Mouse (Mus musculus): ENCODE results near the gene Uxs1.
A peak's percentile ranks its signal among the peaks of the same experiment; 100 is the strongest.

The Uxs1 gene

DNA sequence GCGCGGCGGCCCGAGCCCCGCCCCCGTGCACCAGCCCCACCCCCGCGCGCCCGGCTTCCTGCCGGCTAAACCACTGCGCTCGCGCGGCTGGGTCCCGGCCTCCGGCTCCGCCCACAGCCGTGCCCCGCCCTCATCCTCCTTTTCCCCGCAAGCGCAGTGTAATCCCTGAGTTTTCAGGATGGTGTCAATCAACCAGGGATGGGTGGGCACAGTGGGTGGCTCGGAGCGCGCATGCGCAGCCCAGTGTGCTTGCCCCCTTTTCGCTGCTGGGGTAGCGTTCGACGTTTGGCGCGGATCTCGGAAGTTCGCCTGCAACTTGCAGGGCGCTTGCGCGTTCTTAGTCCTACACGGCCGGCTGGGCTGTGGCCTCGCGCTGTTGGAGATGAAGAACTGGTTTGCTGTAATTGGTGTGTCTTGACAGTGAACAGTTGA, at the start of gene Uxs1:
TSS of gene Uxs1 (minus strand) at position 38 of the 432 bp plus-strand sequence.
- peak; percentile 98 for DNase-seq

DNA sequence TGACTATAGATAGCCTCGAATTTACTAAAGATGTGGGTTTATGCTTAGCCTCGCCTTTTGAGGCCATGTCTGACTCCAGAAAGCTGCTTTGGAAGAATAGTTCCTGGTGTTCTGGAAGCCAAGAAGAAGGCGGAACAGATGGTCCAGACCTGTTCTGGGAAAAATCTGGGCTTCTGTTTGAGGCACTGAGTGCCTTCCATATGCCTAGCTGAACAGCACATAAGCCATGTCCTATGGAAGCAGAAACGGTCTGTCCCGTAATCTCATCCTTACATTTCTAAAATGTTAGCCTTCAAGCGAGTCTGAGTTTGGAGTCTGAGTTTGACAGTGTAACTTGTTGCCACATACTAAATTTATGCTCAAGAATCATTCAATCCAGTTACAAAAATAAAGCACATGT, 49.6 kb upstream of the Uxs1 start:
- no peak for DNase-seq

DNA sequence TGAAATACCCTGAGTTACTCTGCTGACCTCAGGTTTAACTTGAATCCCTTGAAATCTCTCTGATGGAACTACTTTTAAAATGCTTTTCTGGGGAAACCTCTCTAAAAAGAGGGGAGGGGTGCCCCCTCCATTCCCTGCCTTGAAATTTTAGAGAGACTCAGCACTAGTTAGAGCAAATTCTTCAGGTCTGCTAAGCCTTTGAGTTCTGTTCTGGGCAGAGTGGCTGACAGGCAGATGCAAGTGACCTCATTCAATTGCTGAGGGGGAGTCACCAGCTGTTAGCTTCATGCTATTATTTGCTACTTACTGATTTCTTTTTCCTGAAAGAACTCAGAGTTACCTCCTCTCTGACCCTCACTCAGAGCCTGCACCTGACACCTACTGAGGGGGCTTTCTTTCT, 43.5 kb upstream of the Uxs1 start:
- DNase-seq, result no peak

DNA sequence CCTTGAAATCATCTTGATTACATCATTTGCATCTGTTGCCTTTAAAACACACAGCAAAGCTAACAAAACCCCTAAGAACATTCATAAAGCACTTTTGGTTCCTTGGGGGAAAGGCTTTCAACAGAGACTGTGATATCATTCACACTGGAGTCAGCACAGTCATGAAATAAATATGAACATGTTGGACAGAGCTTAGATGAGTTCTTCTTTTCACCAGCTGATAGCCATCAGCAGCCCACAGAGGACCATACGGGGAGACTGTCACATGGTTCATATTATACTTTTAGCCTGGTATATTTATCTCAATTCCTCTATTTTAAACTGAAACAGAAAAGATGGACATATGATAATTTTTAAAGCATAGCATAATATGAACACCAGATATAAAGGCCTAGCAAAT, 40.9 kb upstream of the Uxs1 start:
- DNase-seq, result no peak

DNA sequence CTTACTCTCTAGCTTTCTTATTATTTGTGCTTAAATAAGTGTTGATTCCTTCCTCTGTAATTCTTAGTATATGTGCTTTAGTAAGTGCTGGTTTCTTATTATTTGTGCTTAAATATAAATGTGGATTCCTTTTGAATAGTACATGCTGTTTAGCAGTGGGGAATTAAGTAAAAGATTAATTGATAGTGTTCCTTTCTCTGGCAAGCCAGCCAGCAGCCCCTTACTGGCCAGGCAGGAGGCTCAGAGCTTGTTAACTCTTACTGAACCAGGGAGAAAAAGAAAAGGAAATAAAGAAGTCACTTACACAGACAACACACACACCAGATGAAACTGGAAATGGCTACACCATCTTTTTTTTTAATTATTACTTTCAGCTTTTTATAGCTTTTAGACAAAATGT, 37.2 kb upstream of the Uxs1 start:
- no peak for DNase-seq

DNA sequence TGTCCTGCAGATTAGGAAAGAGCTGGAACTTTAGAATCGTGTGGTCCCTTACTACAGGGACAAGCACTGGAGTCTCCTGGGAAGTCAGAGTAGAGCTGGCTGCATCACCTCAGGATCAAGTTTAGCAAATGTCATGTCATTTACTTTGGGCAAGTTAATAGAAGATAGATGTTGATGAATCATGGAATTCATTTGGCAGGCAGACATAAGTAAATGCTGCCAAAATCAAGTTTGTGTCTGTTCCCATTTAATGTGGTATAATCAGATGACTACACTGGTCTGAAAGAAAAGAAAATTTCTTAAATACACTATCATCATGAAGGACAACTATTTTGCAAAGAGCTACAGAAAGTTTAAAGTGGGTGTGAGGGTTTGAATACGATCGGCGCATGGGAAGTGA, 35.0 kb upstream of the Uxs1 start:
- DNase-seq, result no peak

DNA sequence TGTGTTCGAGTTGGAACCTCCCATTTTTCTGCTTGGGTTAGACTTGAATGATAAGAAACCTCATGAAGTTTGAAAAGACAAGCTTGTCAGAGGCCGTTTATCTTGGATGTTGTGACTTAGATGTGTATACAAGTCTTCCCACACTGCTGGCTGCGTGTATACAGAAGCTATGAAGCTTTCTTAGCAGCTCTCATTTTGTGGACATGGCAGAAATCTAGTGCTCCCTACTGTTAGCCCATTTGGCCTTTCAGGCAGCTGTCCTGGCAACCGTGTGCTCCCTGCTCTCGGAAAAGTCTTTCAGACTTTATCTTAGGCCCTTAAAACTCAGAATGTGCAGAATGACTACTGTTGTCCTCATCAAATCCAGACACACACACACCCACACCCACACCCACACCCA, 31.4 kb upstream of the Uxs1 start:
- no peak for DNase-seq

DNA sequence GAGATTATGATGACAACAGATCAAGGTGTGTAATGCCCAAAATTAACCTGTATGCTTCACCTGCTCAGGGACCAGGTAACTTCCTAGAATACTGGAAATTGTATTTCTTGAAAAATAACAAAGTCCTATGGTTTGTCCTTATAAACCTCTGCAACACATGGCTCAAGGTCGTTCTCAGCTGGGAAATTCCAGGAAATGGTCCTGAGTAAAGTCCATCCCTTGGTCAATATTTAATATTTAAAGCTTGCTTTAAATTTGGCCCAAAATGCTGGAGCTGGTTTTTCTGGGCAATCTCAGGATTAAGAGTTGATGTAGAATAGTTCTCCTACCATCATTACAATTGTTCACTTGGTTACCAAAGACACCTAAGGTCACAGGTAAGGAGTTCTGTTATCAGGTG, 30.1 kb upstream of the Uxs1 start:
- DNase-seq, result no peak

DNA sequence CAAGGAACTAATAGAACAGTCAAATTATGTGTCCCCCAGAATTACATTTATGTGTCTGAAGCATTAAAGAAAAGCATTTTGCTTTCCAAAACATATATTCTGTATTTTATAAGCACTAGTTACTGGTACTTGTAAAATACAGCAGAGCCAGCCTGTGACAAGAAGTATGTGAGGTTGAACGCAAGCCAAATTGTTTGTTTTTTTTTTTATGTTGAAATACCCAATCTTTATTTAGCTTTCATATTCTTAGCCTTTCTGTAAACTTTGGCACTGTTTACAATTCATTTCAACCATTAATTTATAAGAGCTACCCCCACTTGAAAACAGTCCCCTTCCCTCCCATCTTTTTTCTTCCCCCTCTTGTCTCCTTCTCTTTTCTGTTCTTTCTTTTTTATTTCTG, 28.0 kb upstream of the Uxs1 start:
- no peak for DNase-seq

DNA sequence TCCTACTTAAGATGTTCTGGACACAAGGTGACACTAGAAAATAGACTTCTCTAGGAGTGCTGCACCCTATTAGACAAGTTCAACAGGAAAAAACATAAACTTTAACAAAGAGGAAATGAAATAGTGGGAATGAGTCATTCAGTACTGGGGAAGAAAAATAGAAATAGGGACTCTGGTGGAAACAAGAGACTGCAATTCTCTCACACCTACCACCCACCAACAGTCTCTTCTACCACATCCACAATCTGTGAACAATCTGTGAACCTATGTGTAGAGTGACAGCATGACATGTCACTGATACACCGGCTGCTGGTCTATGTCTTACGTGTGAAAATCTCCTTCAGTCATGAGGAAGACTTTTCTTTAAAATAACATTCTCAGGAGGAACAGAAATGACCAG, 15.8 kb upstream of the Uxs1 start:
- no peak for DNase-seq

DNA sequence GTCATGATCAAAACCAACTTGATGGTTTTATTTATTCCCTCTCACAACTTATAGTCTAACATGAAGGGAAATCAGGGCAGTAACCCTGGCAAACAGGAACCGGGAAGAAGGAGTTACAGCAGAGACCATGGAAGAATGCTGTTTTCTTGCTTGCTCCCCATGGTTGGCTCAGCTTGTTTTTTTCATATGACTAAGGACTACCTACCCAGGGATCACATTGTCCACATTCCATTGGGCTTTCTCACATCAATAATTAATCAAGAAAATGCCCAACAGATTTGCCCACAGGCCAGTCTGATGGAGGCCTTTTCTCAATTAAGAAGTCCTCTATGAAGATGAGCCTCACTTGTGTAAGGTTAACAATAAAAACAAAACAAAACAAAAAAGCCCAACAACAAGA, 9.6 kb upstream of the Uxs1 start:
- DNase-seq, result no peak

DNA sequence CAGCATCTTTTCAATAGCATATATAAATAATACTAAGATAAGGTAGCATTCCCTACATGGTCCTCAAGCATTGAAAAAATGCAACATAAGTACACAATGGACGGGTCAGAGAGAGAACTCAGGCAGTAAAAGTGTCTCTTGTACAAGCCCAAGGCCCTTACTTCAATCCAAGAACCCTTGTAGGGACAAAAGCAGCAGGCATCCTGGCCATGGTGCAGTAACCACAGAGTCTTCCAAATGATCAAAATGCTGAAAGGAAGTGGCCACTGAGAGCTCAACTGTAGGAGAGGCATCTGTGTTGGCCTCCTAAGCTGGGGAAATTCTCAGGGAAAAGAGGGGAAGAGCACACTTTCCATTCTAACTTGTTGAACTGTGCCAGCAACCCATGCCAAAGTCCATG, 2.5 kb upstream of the Uxs1 start:
- no peak for DNase-seq

DNA sequence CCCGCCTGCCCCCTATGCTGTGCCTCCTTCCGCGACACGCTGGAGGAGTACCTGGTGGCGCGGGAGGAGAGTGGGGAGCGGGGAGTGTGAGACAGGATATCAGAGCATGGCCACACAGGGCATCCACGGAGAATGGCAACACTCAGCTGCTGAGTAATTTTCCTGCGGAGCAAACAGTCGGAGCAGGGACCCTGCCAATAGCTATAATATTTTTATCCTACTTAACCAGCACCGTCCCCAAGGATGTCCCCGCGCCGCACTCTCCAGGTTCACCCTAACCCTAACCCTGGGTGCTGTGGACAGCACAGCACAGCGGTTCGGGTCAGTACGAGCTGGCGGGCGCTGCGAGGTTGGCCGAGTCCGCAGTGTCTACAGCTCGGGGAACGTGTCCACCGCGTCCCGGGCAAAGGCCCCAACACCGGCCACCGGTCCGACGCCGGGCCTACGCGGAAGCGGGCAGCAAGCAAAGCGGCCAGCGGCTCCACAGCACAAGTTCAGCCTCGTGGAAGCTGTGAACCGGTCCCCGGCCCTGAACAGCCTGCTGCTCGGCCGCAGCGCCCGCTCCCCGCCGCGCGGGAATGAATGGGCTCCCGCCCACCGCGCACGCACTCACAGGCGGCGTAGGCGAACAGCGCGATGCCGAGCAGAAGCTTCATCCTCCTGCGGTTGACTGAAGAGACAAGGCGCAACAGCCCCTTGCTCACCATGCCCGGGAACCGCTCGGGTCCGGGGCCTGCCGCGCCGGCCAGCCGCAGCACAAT, 418 bp downstream of the Uxs1 start:
- DNase-seq, result peak; percentile 75

DNA sequence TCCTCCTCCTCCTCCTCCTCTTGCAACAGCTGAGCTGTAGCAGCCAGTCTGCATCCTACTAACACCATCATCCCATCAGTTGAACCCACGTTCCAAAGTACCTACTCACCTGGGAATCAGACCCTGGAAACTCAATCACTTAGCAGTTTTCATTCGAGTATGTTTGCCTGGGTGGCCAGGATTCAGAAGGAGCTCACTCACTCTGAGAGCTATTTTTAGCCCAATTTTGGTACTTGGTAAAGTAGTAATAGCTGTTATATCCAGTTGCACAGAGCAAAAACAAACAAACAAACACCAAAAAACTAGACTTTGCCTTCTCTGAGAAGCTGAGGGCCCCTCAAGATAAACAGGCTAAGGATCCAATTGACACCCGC, 985 bp downstream of the Uxs1 start:
- no peak for DNase-seq

DNA sequence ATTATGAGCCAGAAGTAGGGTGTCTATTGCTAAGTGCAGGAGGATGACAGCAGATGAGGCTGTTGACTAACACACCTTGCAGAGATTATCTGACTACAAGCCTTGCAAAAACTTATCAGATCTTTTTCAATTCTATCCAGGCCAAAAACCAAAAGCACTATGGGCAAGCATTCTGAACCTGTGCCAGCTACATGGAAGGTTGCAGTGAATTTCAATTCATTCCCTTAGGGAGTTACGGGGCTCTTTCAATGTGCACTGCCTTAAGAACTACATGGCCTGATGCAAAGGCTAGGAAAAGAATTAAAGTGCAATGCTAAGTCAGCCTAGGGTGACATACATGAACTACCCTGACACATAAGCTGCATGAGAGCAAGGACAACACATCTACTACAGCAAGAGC, 4.2 kb downstream of the Uxs1 start:
- DNase-seq, result no peak

DNA sequence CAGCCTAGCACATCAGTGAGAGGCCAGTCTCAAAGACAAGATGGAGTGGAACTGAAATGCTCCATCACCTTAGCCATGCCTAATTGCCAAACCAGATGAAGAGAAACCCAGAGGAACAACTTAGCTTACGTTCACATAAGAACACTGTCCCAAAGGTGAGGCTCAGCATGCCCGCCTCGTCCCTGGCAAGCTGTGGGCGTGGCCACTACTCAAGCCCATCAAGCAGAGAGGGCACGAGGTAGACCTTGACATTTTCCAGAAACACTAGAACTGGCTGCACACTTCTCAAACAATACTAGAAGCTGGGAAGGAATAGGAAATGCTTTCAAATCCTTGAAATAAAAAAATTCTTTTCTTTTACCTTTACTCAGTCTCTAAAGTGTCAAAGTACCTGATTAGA, 5.0 kb downstream of the Uxs1 start:
- DNase-seq, result no peak

DNA sequence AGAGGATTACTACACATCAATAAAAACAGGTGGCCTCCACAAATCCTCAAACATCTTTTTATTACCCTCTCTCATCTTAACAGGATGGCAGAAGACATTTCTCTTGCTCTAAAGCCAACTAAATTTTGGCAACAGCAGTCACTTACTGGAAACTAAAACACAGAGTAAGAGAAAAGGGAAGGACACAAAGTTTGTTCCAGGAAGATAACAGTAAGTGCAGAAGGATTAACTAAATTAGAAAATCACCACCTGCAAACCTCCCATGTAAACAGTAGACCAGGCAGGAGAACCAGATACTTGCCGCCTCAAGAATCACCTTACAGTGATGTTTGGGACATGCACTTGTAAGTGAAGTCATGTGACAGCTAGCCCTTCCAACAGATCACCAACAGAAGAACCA, 5.8 kb downstream of the Uxs1 start:
- DNase-seq, result no peak

DNA sequence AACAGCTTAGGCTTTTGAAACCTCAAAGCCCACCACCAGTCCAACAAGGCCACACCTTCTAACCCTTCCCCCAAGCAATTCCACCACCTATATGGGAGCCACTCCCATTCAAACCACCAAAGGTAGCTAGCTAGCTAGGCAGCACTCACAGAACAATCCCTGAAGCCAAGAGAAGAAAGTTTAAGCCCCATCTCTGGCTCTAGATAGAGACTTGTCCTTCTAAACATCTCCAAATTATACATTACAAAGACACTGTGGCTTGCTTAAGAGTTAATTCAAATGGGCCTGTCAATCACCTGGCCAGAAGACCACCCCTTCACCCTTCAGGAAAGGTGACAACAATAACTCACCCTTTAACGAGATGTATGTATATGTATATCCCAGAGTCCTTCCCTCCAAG, 7.0 kb downstream of the Uxs1 start:
- DNase-seq, result no peak

DNA sequence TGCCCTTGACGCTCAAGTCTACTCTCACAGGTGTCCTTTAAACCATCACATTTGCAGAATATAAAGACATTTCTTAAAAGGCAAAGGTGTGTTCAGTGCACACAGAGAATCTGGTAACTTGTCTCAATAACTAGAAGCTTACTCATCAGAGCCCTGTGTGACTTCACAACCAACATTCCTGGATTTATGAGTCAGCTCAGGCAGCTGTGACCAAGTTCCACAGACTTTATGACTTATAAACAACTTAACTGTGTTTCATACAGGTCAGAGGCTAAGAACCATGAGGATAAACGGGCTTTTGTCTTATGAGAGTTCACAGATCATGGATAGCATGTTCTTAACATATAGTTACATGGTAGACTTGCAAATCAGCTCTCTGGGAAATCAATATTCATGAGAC, 8.5 kb downstream of the Uxs1 start:
- no peak for DNase-seq

DNA sequence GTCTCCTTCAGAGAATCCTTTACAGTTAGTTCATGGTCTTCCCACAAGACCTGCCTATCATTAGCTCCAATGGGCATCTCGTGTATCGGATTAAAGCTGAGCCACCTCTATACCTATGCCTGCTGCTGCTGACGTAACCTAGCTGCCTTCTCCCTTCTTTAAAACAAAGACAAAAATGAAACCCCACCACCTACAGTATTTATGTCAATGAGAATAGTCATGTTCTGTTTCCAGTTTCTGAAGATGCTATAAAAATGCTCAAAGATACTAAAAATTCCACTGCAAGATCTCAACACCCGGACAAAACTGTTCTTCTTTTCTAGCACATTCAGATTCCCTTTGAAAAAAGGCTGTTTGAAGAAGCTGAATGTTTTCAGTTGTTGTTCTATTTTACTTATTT, 9.2 kb downstream of the Uxs1 start:
- DNase-seq, result no peak

DNA sequence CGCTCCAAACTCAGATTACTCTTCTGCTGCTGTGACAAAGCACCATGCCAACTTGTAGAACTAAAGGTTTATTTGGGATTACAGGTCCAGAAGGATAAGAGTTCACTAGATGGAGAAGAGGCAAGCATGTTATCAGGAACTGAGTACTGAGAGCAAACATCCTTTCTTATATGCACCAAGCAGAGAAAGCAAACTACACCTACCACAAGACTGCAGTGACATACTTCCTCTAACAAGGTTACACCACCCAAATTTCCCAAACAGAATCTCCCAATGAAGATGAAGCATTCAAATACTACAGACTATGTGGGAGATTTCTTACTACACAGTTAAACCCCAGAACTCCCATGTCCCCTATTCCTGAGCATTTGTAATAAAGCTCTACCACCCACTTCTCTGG, 15.8 kb downstream of the Uxs1 start:
- DNase-seq, result no peak

DNA sequence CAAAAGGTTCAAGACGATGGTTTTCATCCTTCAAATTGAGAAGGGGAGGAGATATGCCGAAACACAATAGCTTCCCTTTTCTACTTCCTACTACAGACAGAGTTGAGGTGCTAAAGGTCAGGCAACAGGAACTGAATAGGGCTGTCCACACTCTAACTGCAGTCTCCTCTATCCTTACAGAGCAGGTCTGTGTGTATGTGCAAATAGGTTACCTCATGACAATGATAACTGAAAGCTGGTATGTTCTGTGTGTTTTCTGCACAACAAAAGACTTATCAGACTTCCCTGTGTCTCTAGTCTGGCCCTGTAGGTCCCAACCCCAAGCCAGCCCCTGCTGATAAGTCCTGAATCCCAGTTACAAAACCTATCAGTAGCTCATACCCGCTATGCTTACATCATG, 16.5 kb downstream of the Uxs1 start:
- DNase-seq, result no peak

DNA sequence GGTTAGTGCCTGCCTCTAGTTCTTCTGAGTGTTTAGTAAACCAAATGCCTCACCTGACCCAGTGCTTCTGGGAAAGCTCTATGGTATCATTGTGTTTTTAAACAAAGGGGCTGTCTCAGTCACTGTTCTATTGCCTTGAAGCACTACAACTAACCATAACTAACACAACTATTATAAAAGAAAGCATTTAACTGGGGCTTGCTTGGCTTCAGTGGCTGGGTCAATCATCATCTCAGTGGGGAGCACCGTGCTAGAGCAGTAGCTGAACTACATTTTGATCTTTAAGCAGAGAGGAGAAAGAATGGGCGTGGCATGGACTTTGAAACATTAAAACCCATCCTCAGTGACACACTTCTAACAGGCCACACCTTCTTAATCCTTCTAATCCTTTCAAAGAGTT, 18.2 kb downstream of the Uxs1 start:
- no peak for DNase-seq

DNA sequence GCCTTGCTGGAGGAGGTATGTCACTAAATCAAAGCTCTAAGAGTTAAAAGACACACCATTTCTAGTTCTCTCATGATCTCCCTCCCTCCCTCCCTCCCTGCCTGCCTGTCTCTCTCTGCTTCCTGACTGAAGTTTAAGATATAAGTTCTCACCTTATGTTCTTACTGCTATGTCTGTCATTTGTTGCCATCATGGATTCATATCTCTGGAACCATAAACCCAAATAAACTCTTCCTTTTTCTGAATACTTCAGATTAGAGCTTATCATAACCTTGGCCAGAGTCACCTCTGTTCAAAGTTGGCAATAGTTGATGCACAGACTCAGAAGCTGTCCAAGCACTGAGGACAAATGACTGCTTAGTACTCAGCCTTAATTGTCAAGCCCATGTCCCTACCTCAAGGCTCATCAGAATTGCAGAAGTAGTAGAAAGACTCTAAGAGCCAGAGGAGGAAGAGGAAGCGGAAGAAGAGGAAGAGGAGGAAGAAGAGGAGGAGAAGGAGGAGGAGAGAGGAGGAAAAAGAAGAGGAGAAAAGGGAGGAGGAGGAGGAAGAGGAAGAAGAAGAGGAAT, 23.6 kb downstream of the Uxs1 start:
- no peak for DNase-seq

DNA sequence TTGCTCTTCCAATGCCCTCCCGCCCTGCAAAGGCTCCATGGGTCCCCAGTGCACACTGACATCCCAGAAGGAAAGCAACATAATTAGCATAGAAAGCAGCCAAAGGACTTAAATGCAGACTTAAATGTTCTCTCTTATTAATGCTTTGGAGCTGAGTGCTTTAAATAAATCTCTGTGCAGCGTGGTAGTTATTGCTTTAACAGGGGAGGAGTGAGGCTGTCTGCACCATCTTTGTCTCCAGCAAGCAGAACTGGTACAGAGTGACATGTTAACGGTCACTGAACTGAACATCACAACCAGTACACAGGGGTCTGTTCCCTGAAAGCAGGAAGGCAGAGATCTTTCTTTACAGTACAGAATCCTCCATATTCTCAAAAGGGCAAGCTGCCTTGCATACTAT, 29.6 kb downstream of the Uxs1 start:
- DNase-seq, result no peak
